Mouse (Mus musculus) cortical plate, adult 2 months (tissue): ENCODE measurements around the gene Dnmt3a. TPM values are rescaled to one million over a fixed set of nuclear protein-coding genes. Genes with fewer than 3 reads are reported as not detected.

Experiments
- H3K27ac ChIP-seq: fragments of 200-500 bp; 2 replicates; pipeline ENCODE4 v1.5.1; 2012; ENCODE audit warnings: low read length, control low read depth, inconsistent platforms; ENCODE audit not compliant: insufficient read depth
- H3K4me1 ChIP-seq: fragments of 200-500 bp; 2 replicates; pipeline ENCODE4 v1.6.1; 2011; ENCODE audit warnings: low read length; ENCODE audit not compliant: control insufficient read depth, insufficient read depth
- H3K4me3 ChIP-seq: fragments of 200-500 bp; 2 replicates; pipeline ENCODE4 v1.5.1; 2011; ENCODE audit warnings: mild to moderate bottlenecking, low read length, control low read depth; ENCODE audit not compliant: insufficient read depth
- CTCF ChIP-seq: fragments of 200-500 bp; IDR thresholded peaks from 2 replicates; pipeline ENCODE4 v1.5.1; 2011; ENCODE audit warnings: mild to moderate bottlenecking, control low read depth, low read length; ENCODE audit not compliant: insufficient read depth; ENCODE audit errors: extremely low read depth
- POLR2A ChIP-seq: fragments of 200-500 bp; IDR thresholded peaks from 2 replicates; pipeline ENCODE4 v1.6.1; 2011; ENCODE audit warnings: mild to moderate bottlenecking, low read length, control low read depth; ENCODE audit not compliant: insufficient read depth; ENCODE audit errors: extremely low read depth
- polyA plus RNA-seq: library from polyadenylated mRNA; depleted of rRNA; stranded (reverse); fragments of >200 nt; gene quantifications from 2 replicates; pipeline ENCODE4 v1.2.3, GENCODE M21; 2012

The Dnmt3a gene
- polyA plus RNA-seq, 1 experiment = 38.3 TPM

- Histone ChIP-seq H3K4me1 (peaks cover 4% of the 10 kb centered on the region; the same call in 1 of the 2 replicates), H3K27ac (no peak overlapping the region), H3K4me3 (no peak overlapping the region)
- TF ChIP-seq CTCF (no peak), POLR2A (no peak)
These were observed 93.0 kb downstream of the Dnmt3a start for GRCm38 (mm10) chr12:3898811-3899210.

GRCm38 (mm10) chr12:3905436-3905835 lies 99.6 kb downstream of the Dnmt3a start:
- H3K27ac ChIP-seq = no peak overlapping the region
- H3K4me3 ChIP-seq = no peak overlapping the region
- no peaks in the 10 kb centered on the region for H3K4me1 ChIP-seq
- TF ChIP-seq CTCF (no peak), POLR2A (no peak)

GRCm38 (mm10) chr12:3906308-3906707 lies 100.5 kb downstream of the Dnmt3a start:
- no peak overlapping the region for H3K27ac ChIP-seq
- H3K4me1 ChIP-seq = no peaks in the 10 kb centered on the region
- TF ChIP-seq CTCF (no peak), POLR2A (no peak)
- H3K4me3 ChIP-seq = no peak overlapping the region

GRCm38 (mm10) chr12:3907008-3907407 lies 101.2 kb downstream of the Dnmt3a start:
- H3K4me1 ChIP-seq = no peaks in the 10 kb centered on the region
- TF ChIP-seq POLR2A = no peak
- TF ChIP-seq CTCF = no peak
- H3K4me3 ChIP-seq = no peak overlapping the region
- H3K27ac ChIP-seq = no peak overlapping the region

- Histone ChIP-seq H3K4me3 (no peak overlapping the region), H3K27ac (no peak overlapping the region), H3K4me1 (no peaks in the 10 kb centered on the region)
- no peak for TF ChIP-seq POLR2A
These were observed 101.6 kb downstream of the Dnmt3a start for GRCm38 (mm10) chr12:3907418-3907817.

GRCm38 (mm10) chr12:3910466-3911093 lies 104.8 kb downstream of the Dnmt3a start:
- no peaks in the 10 kb centered on the region for H3K4me1 ChIP-seq
- no peak overlapping the region for H3K4me3 ChIP-seq
- no peak overlapping the region for H3K27ac ChIP-seq
- TF ChIP-seq POLR2A (no peak), CTCF (no peak)

- H3K4me1 ChIP-seq = no peaks in the 10 kb centered on the region
- TF ChIP-seq CTCF (no peak), POLR2A (no peak)
- H3K27ac ChIP-seq = no peak overlapping the region
- no peak overlapping the region for H3K4me3 ChIP-seq
These were observed 106.1 kb downstream of the Dnmt3a start for GRCm38 (mm10) chr12:3911831-3912348.

- TF ChIP-seq POLR2A (no peak), CTCF (no peak)
- Histone ChIP-seq H3K27ac (no peak overlapping the region), H3K4me1 (no peaks in the 10 kb centered on the region; the same call in 1 of the 2 replicates), H3K4me3 (no peak overlapping the region)
These were observed 110.0 kb downstream of the Dnmt3a start for GRCm38 (mm10) chr12:3915852-3916251.

GRCm38 (mm10) chr12:3917668-3918341 lies 112.0 kb downstream of the Dnmt3a start:
- no peak for TF ChIP-seq POLR2A
- no peak for TF ChIP-seq CTCF

GRCm38 (mm10) chr12:3918577-3918976 lies 112.8 kb downstream of the Dnmt3a start:
- Histone ChIP-seq H3K4me1 (no peaks in the 10 kb centered on the region; the same call in 1 of the 2 replicates), H3K4me3 (no peak overlapping the region), H3K27ac (no peak overlapping the region)
- TF ChIP-seq POLR2A = no peak
- TF ChIP-seq CTCF = no peak

More at GRCm38 (mm10) chr12:3917668-3918341, 112.0 kb downstream of the Dnmt3a start:
- Histone ChIP-seq H3K4me3 (no peak overlapping the region), H3K27ac (no peak overlapping the region), H3K4me1 (no peaks in the 10 kb centered on the region; the same call in 1 of the 2 replicates)
